Mouse (Mus musculus): ENCODE measurements at regions not wholly inside any gene's neighbourhood (a gene's known extent, or its start where the extent isn't known, plus 50 kb on each side); places are given as distances from the start of the nearest gene placed in this dataset.

- TF ChIP-seq CTCF (IDR thresholded peaks at IDR 0.05) (no peak), EP300 (IDR thresholded peaks at IDR 0.05) (no peak)
Observed at GRCm38 (mm10) chr15:24911866-24912265, 501.7 kb downstream of the Basp1 start.
